Mouse (Mus musculus) heart, embryonic 16.5 days (tissue): ENCODE measurements around the gene Zdhhc7. TPM values are rescaled to one million over a fixed set of nuclear protein-coding genes. Genes with fewer than 3 reads are reported as not detected.

Experiments
- ATAC-seq: fragments of 200-750 bp; cut with Nextera tagmentation; replicated peaks from 2 replicates; pipeline ENCODE4 v1.8.0; 2017; ENCODE audit warnings: moderate number of reproducible peaks; ENCODE audit not compliant: insufficient read depth, low FRiP score; ENCODE audit errors: extremely low read depth
- H3K27ac ChIP-seq: fragments of 300-500 bp; sonication (generic); 2 replicates; pipeline ENCODE4 v1.5.1; 2014; ENCODE audit warnings: mild to moderate bottlenecking, low read length, control low read depth, moderate library complexity
- H3K27me3 ChIP-seq: fragments of 300-500 bp; sonication (generic); 2 replicates; pipeline ENCODE4 v1.6.1; 2014; ENCODE audit warnings: low read length, mixed read lengths; ENCODE audit not compliant: control insufficient read depth, insufficient read depth
- H3K36me3 ChIP-seq: fragments of 300-500 bp; sonication (generic); 2 replicates; pipeline ENCODE4 v1.6.1; 2014; ENCODE audit not compliant: control insufficient read depth, insufficient read depth
- H3K4me1 ChIP-seq: fragments of 300-500 bp; sonication (generic); 2 replicates; pipeline ENCODE4 v1.6.1; 2014; ENCODE audit warnings: low read length, mixed read lengths; ENCODE audit not compliant: control insufficient read depth, insufficient read depth
- H3K4me2 ChIP-seq: fragments of 300-500 bp; sonication (generic); 2 replicates; pipeline ENCODE4 v1.6.1; 2014; ENCODE audit warnings: low read depth, mild to moderate bottlenecking, control low read depth, low read length
- H3K4me3 ChIP-seq: fragments of 300-500 bp; sonication (generic); 2 replicates; pipeline ENCODE4 v1.5.1; 2014; ENCODE audit warnings: mild to moderate bottlenecking, control low read depth, low read length
- H3K9ac ChIP-seq: fragments of 300-500 bp; sonication (generic); 2 replicates; pipeline ENCODE4 v1.6.1; 2014; ENCODE audit warnings: low read length, control low read depth
- H3K9me3 ChIP-seq: fragments of 300-500 bp; sonication (generic); replicated peaks from 2 replicates; pipeline ENCODE4 v1.6.1; 2016; ENCODE audit warnings: low read length; ENCODE audit not compliant: control insufficient read depth
- WGBS: fragments of 180-500 bp; shearing (Covaris S2); extraction: QIAGEN DNeasy Blood & Tissue Kit; methylation state at CpG from one replicate; pipeline ENCODE4 v1.1.7; 2014; 5-methylcytosine and 5-hydroxymethylcytosine counted together
- polyA plus RNA-seq: library from polyadenylated mRNA; unstranded; fragments of >200 nt; fragmentation: Nextera tagmentation; extraction: Ambion mirVana; gene quantifications from 2 replicates; pipeline ENCODE4 v1.2.1, GENCODE M21; 2015

Gene Zdhhc7
- polyA plus RNA-seq, 1 experiment from 2014 or later = 35.8 TPM

DNA sequence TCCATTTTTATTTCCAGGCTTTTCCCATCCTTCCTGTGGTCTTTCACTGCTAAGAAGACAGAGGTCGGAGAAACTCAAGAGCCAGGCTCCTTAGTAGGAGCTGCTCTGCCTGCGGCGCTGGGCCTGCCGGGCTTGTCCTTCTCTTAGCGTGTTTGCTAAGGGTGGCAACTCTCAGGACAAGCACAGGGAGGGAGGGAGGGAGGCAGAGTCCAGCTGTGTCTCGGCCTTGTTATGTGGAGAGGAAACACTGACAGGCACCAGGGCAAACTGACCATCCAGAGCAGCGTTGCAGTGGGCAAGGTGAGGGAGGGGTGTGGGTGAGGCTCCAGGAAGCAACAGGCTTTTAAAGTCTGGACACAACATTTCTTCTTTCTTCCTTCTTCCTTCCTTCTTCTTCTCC lies 11.8 kb downstream of the Zdhhc7 start:
- Histone ChIP-seq H3K4me1 (no peaks in the 10 kb centered on the region), H3K27me3 (no peaks in the 10 kb centered on the region), H3K36me3 (peaks cover 57% of the 10 kb centered on the region), H3K4me2 (no peak overlapping the region), H3K9ac (no peak overlapping the region), H3K9me3 (no peaks in the 10 kb centered on the region), H3K4me3 (no peak overlapping the region), H3K27ac (no peak overlapping the region)
- ATAC-seq = no peak
- WGBS = 79% methylated on average over 7 of the region's 7 CpGs

DNA sequence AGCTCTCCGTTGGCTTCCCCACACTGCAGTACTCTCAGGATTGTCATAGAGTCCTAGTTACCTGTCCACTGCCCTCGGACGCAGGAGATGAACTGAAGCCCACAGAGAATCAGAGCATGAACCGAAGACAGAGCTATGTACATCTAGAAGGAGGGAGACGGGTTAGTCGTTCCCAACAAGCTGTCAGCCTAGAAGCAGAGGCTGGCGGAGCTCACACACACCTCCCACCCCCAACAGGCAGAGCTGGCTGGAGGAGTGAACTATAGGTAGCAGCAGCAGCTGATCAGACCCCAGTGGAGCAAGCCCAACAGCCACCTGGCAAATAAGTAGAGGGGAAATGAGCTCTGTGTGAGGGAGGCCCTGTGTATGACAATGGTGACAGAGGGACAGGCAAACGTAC lies 16.5 kb downstream of the Zdhhc7 start:
- 78% methylated on average over 8 of the region's 8 CpGs for WGBS
- H3K4me2 ChIP-seq = no peak overlapping the region
- no peaks in the 10 kb centered on the region for H3K4me1 ChIP-seq
- no peak overlapping the region for H3K9ac ChIP-seq
- no peak overlapping the region for H3K4me3 ChIP-seq
- peaks cover 61% of the 10 kb centered on the region for H3K36me3 ChIP-seq
- H3K9me3 ChIP-seq = no peaks in the 10 kb centered on the region
- no peaks in the 10 kb centered on the region for H3K27me3 ChIP-seq
- no peak overlapping the region for H3K27ac ChIP-seq
- no peak for ATAC-seq

DNA sequence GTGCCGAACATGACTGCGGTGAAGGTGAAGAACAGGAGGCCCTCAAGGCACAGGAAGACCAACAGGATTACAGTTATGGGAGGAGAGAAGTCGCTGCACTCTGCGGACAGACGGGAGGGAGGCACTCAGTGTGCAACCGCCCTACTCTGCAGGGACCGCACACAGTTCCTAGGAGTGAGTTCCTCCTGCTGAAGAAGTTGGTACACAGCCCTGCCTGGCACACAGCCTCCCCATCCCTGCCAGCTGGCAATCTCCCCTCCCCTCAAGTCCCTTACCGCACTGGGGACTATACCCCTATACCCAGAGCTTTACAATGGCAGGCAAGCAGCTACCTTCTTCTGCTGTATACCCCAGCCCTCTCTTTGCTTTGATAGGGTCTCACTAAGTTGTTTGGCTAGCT lies 18.0 kb downstream of the Zdhhc7 start:
- no peak for ATAC-seq
- Histone ChIP-seq H3K9ac (no peak overlapping the region), H3K27me3 (no peaks in the 10 kb centered on the region), H3K4me1 (no peaks in the 10 kb centered on the region), H3K4me3 (no peak overlapping the region), H3K36me3 (peaks cover 56% of the 10 kb centered on the region), H3K4me2 (no peak overlapping the region), H3K9me3 (no peaks in the 10 kb centered on the region), H3K27ac (no peak overlapping the region)
- 86% methylated on average over 8 of the region's 8 CpGs for WGBS

DNA sequence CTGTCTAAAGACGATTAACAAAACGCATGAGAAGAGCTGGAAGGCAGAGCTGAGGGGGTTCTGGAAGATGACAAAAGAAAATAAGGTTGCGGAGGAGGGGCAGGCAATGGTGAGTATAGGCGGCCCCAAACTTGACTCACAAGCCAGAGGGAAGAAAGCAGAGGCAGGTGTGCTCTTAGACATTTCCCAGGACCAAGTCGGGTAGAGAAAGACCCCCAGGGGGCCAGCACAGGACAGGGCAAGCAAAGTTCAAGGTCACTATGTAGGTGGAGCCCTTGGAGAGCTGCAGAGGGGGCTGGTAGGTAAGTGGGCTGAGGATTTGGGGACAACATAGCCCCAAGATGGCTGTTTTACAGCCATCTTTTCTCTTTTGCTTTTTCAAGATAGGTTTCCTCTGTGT lies 21.9 kb downstream of the Zdhhc7 start:
- H3K27me3 ChIP-seq = 0 out of 2 replicates have a peak, but pooled peaks cover 3% of the 10 kb centered on the region
- no peak for ATAC-seq
- no peak overlapping the region for H3K4me3 ChIP-seq
- no peak overlapping the region for H3K4me2 ChIP-seq
- 68% methylated on average over 5 of the region's 5 CpGs for WGBS
- H3K36me3 ChIP-seq = peaks cover 27% of the 10 kb centered on the region
- H3K9me3 ChIP-seq = no peaks in the 10 kb centered on the region
- no peak overlapping the region for H3K9ac ChIP-seq
- no peaks in the 10 kb centered on the region for H3K4me1 ChIP-seq
- no peak overlapping the region for H3K27ac ChIP-seq

DNA sequence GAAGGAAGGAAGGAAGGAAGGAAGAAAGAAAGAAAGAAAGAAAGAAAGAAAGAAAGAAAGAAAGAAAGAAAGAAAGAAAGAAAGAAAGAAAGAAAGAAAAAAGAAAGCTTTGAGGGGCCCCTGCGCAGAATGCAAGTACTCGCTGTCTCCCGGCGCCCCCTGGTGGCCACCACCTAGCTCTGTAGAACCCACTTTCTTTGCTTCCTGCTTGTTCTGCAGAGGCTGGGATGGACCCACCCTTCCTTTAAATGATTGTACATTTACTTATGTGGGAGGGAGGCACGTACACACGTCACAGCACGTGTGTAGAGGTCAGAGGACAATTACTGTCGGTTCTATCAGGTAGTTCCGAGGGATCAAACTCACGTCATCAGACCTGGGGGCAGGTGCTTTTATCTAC lies 23.2 kb downstream of the Zdhhc7 start:
- H3K4me1 ChIP-seq = no peaks in the 10 kb centered on the region
- H3K27me3 ChIP-seq = 0 out of 2 replicates have a peak, but pooled peaks cover 3% of the 10 kb centered on the region
- peaks cover 25% of the 10 kb centered on the region for H3K36me3 ChIP-seq
- no peak overlapping the region for H3K4me2 ChIP-seq
- H3K9ac ChIP-seq = no peak overlapping the region
- 16% methylated on average over 10 of the region's 10 CpGs for WGBS
- ATAC-seq = no peak; the same call in 1 of the 2 replicates
- H3K4me3 ChIP-seq = no peak overlapping the region
- H3K27ac ChIP-seq = no peak overlapping the region
- H3K9me3 ChIP-seq = no peaks in the 10 kb centered on the region

DNA sequence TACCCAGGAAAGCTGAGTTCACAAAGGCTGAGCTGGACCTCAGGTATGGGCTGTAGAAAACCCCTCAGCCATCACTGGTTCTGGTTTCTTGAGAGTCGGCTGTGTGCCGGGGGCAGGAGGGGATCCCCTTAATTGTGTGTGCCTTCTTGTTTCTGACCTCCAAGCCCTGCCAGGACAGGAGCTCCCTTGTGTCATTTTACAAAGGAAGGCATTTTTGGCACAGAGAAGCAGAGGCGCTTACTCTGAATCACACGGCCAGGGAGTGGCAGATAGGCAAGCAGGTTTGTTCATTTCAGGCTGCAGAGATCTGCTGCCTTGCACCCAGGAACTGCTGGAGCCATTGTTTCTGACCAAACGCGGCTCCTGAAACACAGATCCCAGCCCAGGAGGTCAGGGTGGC lies 25.9 kb downstream of the Zdhhc7 start:
- H3K4me1 ChIP-seq = no peaks in the 10 kb centered on the region
- H3K4me2 ChIP-seq = no peak overlapping the region
- H3K9ac ChIP-seq = no peak overlapping the region
- ATAC-seq = no peak
- WGBS = 61% methylated on average over 6 of the region's 6 CpGs
- no peak overlapping the region for H3K4me3 ChIP-seq
- H3K27ac ChIP-seq = no peak overlapping the region
- no peaks in the 10 kb centered on the region for H3K36me3 ChIP-seq
- H3K27me3 ChIP-seq = 0 out of 2 replicates have a peak, but pooled peaks cover 6% of the 10 kb centered on the region
- no peaks in the 10 kb centered on the region for H3K9me3 ChIP-seq

DNA sequence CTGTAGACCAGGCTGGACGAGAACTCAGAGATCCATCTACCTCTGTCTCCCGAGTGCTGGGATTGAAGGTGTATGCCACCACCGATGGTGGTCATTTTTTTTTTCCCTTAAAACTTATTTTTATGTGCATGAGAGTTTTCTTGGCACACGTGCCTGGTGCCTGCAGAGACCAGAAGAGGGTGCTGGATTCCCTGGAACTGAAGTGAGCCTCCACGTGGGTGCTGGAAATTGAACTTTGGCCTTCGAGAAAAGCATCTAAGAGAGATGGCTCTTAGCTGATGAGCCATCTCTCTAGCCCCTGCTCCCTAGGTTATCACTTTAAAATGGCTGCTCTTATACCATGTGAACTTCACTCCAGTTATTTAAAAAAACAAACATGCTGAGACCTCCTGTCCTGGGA lies 26.8 kb downstream of the Zdhhc7 start:
- H3K27me3 ChIP-seq = 0 out of 2 replicates have a peak, but pooled peaks cover 6% of the 10 kb centered on the region
- no peak overlapping the region for H3K27ac ChIP-seq
- H3K9me3 ChIP-seq = no peaks in the 10 kb centered on the region
- H3K9ac ChIP-seq = no peak overlapping the region
- no peak overlapping the region for H3K4me2 ChIP-seq
- H3K4me1 ChIP-seq = no peaks in the 10 kb centered on the region
- 68% methylated on average over 6 of the region's 6 CpGs for WGBS
- ATAC-seq = no peak
- H3K4me3 ChIP-seq = no peak overlapping the region
- H3K36me3 ChIP-seq = no peaks in the 10 kb centered on the region

DNA sequence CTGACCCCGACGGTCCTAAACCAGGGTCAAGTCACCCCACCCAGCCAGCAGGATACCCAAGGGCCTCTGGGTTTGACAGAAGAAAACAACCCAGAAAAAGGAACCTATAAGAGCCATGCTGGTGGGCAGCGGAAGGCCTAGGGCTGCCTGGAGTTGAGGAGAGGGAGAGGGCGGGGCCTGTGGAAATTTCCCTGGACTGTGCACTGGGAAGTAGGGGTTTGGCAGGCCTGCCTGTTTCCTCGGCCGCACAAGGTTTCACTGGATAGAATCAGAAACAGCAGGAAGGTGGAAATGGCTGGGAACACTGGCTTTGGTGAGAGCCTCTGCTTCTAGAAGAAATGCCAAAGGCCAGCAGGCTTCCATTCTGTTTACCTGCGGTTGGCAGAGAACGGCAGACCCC lies 28.5 kb downstream of the Zdhhc7 start:
- H3K9me3 ChIP-seq = no peaks in the 10 kb centered on the region
- no peaks in the 10 kb centered on the region for H3K4me1 ChIP-seq
- no peak for ATAC-seq
- H3K36me3 ChIP-seq = no peaks in the 10 kb centered on the region
- no peak overlapping the region for H3K4me2 ChIP-seq
- 0 out of 2 replicates have a peak, but pooled peaks cover 6% of the 10 kb centered on the region for H3K27me3 ChIP-seq
- H3K9ac ChIP-seq = no peak overlapping the region
- H3K27ac ChIP-seq = no peak overlapping the region
- WGBS = 74% methylated on average over 8 of the region's 8 CpGs
- H3K4me3 ChIP-seq = no peak overlapping the region

DNA sequence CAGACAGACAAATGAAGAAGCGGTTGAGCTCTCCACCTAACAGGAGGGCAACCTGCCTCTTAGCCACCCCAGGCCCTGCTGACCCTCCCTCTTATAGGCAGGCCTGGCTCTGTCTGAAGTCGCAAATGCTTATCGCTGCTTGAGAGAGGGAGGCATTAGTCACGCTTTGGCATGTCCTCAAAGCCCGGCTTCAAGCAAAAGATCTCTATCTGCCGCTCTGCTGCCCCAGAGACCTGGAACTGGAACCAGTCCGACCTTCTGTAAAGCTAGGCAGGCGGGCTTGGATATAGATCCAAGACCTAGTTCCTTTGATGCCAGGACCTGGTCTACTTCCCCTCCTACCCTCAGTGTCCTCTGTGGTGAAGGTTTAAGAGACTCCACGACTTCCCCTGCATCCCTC lies 29.0 kb downstream of the Zdhhc7 start:
- ATAC-seq = no peak
- Histone ChIP-seq H3K4me3 (no peak overlapping the region), H3K9ac (no peak overlapping the region), H3K9me3 (no peaks in the 10 kb centered on the region), H3K4me2 (no peak overlapping the region), H3K4me1 (no peaks in the 10 kb centered on the region), H3K27ac (no peak overlapping the region), H3K27me3 (0 out of 2 replicates have a peak, but pooled peaks cover 6% of the 10 kb centered on the region), H3K36me3 (no peaks in the 10 kb centered on the region)
- 66% methylated on average over 9 of the region's 9 CpGs for WGBS
